Mouse (Mus musculus): ENCODE results near the gene Mef2b. TPM values are rescaled to one million over a fixed set of nuclear protein-coding genes. Genes with fewer than 3 reads are reported as not detected.

Mef2b gene
- polyA plus RNA-seq (2012; fragmentation: generic; extraction: Trizol): 0.05 TPM
- long read RNA-seq, experiment 1, partial matches to known transcripts: 1 of 4 reads
- long read RNA-seq, experiment 1, other reads (novel, unspliced or antisense): 3 of 4 reads
- long read RNA-seq, experiment 2: 0 reads

DNA sequence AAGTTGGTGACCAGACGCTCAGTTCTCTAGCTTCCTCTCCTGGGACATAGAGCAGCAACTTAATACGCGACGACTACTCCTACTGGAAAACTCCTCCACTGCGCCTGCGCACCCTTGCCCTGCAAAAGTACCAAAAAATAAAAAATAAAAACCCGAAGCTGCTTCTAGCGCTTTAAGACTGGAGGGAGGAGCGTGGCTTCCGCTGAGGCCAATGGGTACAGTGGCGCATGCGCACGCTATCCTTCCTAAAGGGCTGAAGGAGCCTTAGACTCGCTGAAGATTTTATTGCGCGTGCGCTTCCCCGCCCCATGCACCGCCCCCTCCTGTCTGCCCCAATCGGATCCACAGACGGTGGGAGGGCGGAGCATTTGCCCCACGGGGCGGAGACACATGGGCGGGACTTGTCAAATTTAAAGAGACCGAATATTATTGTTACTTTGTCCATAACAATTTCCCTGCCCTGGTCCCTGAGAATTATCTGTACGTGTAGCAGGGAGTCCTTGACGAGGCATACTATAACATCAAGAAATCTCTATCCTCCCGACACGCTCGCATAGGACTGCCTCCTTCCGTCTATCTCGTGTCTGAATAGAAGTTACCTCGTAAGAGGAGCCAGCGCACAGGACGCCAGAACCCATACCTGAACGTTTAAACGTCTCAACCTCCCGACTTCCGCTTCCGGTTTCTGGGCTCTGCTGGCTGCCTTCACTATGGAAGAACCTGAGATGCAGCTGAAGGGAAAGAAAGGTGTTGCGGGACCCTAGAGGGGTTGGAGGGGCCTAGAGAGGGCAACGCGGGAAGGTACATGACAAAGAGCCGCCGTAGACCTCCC is at the start of gene Mef2b, which contains the start of the genes Rfxank and Borcs8:
Gene Mef2b, plus strand, starts transcription at position 686 of the 832 bp plus-strand sequence.
Gene Rfxank, minus strand, starts transcription at position 129 of the 832 bp plus-strand sequence.
Gene Borcs8, plus strand, starts transcription at position 474 of the 832 bp plus-strand sequence.
- H3K79me3 ChIP-seq (ENCODE audit: low read depth): peaks cover 7% of the 10 kb centered on the region
- H3K79me2 ChIP-seq (ENCODE audit: control insufficient read depth, insufficient read depth): peaks cover 13% of the 10 kb centered on the region
- TF ChIP-seq MYOD1 (IDR thresholded peaks at IDR 0.05; ENCODE audit: control insufficient read depth, insufficient read length, low read depth): no peak
- peak; percentile 43 for TF ChIP-seq MAX (IDR thresholded peaks at IDR 0.05)
- TF ChIP-seq CEBPB (IDR thresholded peaks at IDR 0.05; ENCODE audit: low read depth): no peak
- no peak for TF ChIP-seq CTCF (IDR thresholded peaks at IDR 0.05; ENCODE audit: control insufficient read depth, insufficient read depth, insufficient read length)
- TF ChIP-seq FOSL1 (IDR thresholded peaks at IDR 0.05; ENCODE audit: insufficient read depth, low read length, poor library complexity, severe bottlenecking): no peak
- TF ChIP-seq USF1 (IDR thresholded peaks at IDR 0.05; ENCODE audit: low read depth): no peak
- no peak for TF ChIP-seq MYOG (IDR thresholded peaks at IDR 0.05; ENCODE audit: control insufficient read depth, extremely low read depth, insufficient read length)
- no peaks in the 10 kb centered on the region for H3K27me3 ChIP-seq (ENCODE audit: control insufficient read depth, insufficient read depth, insufficient read length)
- H3ac ChIP-seq (ENCODE audit: control insufficient read depth, insufficient read length, low read depth): peak within 1 kb of the TSS; percentile 93
- peaks cover 9% of the 10 kb centered on the region for H3K36me3 ChIP-seq (ENCODE audit: control insufficient read depth, insufficient read depth)
- peak within 1 kb of the TSS; percentile 78 for H3K4me3 ChIP-seq (ENCODE audit: insufficient read depth, poor library complexity, severe bottlenecking)

DNA sequence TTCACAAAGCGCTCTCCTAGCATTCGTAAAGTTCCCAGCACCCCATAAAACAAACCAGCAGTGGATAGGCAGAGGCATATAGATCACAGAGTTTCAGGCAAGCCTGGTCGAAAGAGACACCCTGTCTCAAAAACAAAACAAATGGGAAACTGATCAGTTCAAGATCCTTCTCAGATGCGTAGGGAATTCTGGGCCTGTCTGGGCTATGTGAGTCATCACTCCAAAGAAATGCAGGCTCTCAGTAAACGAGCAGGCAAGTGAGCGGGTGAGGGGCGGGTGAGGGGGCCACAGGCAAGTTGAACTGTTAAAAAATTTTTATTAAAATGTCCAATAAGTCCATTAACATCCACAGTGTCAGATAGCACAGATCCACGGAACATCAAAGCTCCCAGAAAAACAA is 46.7 kb upstream of the Mef2b start:
- no peak overlapping the region for H3ac ChIP-seq (ENCODE audit: control insufficient read depth, insufficient read length, low read depth)
- no peak for TF ChIP-seq CEBPB (IDR thresholded peaks at IDR 0.05; ENCODE audit: low read depth)
- no peak for TF ChIP-seq MAX (IDR thresholded peaks at IDR 0.05)
- no peak for TF ChIP-seq MYOD1 (IDR thresholded peaks at IDR 0.05; ENCODE audit: control insufficient read depth, insufficient read length, low read depth)
- TF ChIP-seq MYOG (IDR thresholded peaks at IDR 0.05; ENCODE audit: control insufficient read depth, extremely low read depth, insufficient read length): no peak
- no peak for TF ChIP-seq FOSL1 (IDR thresholded peaks at IDR 0.05; ENCODE audit: insufficient read depth, low read length, poor library complexity, severe bottlenecking)
- TF ChIP-seq USF1 (IDR thresholded peaks at IDR 0.05; ENCODE audit: low read depth): no peak
- TF ChIP-seq CTCF (IDR thresholded peaks at IDR 0.05; ENCODE audit: control insufficient read depth, insufficient read depth, insufficient read length): no peak
- no peak overlapping the region for H3K4me3 ChIP-seq (ENCODE audit: insufficient read depth, poor library complexity, severe bottlenecking)
- no peaks in the 10 kb centered on the region for H3K79me2 ChIP-seq (ENCODE audit: control insufficient read depth, insufficient read depth)
- H3K79me3 ChIP-seq (ENCODE audit: low read depth): no peaks in the 10 kb centered on the region
- peaks cover 47% of the 10 kb centered on the region for H3K27me3 ChIP-seq (ENCODE audit: control insufficient read depth, insufficient read depth, insufficient read length)
- H3K36me3 ChIP-seq (ENCODE audit: control insufficient read depth, insufficient read depth): no peaks in the 10 kb centered on the region

DNA sequence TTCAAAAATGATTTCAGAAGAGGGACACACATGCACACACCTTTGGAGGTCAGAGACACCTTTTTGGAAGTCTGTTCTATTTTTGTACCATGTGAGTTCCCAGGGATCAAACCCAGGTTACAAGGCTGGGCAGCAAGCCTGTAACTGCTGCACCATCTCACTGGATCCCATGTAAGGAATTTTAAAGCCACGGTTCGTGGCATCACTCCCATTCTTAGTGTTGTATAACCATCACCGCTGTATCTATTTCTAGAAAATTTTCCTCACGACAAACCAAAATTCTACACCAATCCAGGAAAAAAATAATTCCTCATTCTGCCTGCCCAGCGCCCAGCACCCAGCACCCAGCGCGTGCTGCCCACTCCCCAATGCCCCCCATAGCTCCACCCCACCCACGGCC is 40.2 kb upstream of the Mef2b start:
- H3K27me3 ChIP-seq (ENCODE audit: control insufficient read depth, insufficient read depth, insufficient read length): peaks cover 40% of the 10 kb centered on the region
- no peak overlapping the region for H3K4me3 ChIP-seq (ENCODE audit: insufficient read depth, poor library complexity, severe bottlenecking)
- H3K79me3 ChIP-seq (ENCODE audit: low read depth): no peaks in the 10 kb centered on the region
- H3K79me2 ChIP-seq (ENCODE audit: control insufficient read depth, insufficient read depth): no peaks in the 10 kb centered on the region
- no peak overlapping the region for H3ac ChIP-seq (ENCODE audit: control insufficient read depth, insufficient read length, low read depth)
- no peaks in the 10 kb centered on the region for H3K36me3 ChIP-seq (ENCODE audit: control insufficient read depth, insufficient read depth)
- no peak for TF ChIP-seq MYOG (IDR thresholded peaks at IDR 0.05; ENCODE audit: control insufficient read depth, extremely low read depth, insufficient read length)
- no peak for TF ChIP-seq MYOD1 (IDR thresholded peaks at IDR 0.05; ENCODE audit: control insufficient read depth, insufficient read length, low read depth)
- TF ChIP-seq MAX (IDR thresholded peaks at IDR 0.05): no peak
- no peak for TF ChIP-seq FOSL1 (IDR thresholded peaks at IDR 0.05; ENCODE audit: insufficient read depth, low read length, poor library complexity, severe bottlenecking)
- TF ChIP-seq CTCF (IDR thresholded peaks at IDR 0.05; ENCODE audit: control insufficient read depth, insufficient read depth, insufficient read length): no peak

DNA sequence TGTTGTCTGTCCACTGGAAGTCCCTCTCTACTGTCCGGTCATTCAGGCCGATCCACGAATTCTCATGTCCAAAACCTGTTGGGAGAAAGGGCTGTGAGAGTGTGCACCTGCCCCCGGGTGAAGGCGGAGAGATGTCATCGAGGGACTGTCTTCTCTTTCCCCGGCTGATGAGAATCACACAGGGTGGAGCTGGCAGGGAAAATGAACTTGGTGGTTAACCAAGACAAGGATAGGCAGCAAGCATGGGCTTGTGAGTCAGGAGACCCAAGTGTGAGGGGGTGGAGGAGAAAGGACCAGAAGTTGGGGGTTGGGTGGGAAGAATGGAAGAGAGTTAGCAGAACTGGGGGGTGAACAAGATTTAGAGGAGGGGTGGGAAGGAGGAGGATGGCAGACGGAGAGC is 39.3 kb upstream of the Mef2b start:
- H3K79me2 ChIP-seq (ENCODE audit: control insufficient read depth, insufficient read depth): no peaks in the 10 kb centered on the region
- no peak for TF ChIP-seq FOSL1 (IDR thresholded peaks at IDR 0.05; ENCODE audit: insufficient read depth, low read length, poor library complexity, severe bottlenecking)
- TF ChIP-seq MYOG (IDR thresholded peaks at IDR 0.05; ENCODE audit: control insufficient read depth, extremely low read depth, insufficient read length): no peak
- no peak for TF ChIP-seq CTCF (IDR thresholded peaks at IDR 0.05; ENCODE audit: control insufficient read depth, insufficient read depth, insufficient read length)
- no peak for TF ChIP-seq USF1 (IDR thresholded peaks at IDR 0.05; ENCODE audit: low read depth)
- TF ChIP-seq CEBPB (IDR thresholded peaks at IDR 0.05; ENCODE audit: low read depth): no peak
- no peak for TF ChIP-seq MAX (IDR thresholded peaks at IDR 0.05)
- TF ChIP-seq MYOD1 (IDR thresholded peaks at IDR 0.05; ENCODE audit: control insufficient read depth, insufficient read length, low read depth): no peak
- H3K27me3 ChIP-seq (ENCODE audit: control insufficient read depth, insufficient read depth, insufficient read length): peaks cover 36% of the 10 kb centered on the region
- H3K79me3 ChIP-seq (ENCODE audit: low read depth): no peaks in the 10 kb centered on the region
- no peak overlapping the region for H3K4me3 ChIP-seq (ENCODE audit: insufficient read depth, poor library complexity, severe bottlenecking)
- H3ac ChIP-seq (ENCODE audit: control insufficient read depth, insufficient read length, low read depth): no peak overlapping the region
- H3K36me3 ChIP-seq (ENCODE audit: control insufficient read depth, insufficient read depth): no peaks in the 10 kb centered on the region

DNA sequence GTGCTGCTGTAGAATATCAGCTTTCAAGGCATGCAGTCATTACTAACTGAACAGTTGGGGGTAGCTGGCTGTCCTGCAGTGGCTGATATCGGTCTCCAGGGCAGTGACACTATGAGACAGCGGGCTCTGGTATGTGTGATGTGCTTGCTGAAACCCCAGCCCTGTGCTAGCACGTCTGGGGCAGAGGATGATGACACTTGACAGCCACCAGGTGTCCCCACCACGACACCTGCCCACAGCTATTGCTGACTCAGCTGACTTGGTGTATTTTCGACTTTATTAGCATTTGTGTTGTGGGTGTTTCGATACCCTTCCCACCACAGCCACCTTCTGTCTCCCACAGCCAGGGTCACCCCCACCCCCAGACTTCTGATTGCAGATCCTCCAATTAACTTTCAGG is 35.0 kb upstream of the Mef2b start:
- TF ChIP-seq CTCF (IDR thresholded peaks at IDR 0.05; ENCODE audit: control insufficient read depth, insufficient read depth, insufficient read length) (peak; percentile 20), MAX (IDR thresholded peaks at IDR 0.05) (no peak), MYOG (IDR thresholded peaks at IDR 0.05; ENCODE audit: control insufficient read depth, extremely low read depth, insufficient read length) (no peak), CEBPB (IDR thresholded peaks at IDR 0.05; ENCODE audit: low read depth) (no peak), FOSL1 (IDR thresholded peaks at IDR 0.05; ENCODE audit: insufficient read depth, low read length, poor library complexity, severe bottlenecking) (no peak)
- no peaks in the 10 kb centered on the region for H3K79me2 ChIP-seq (ENCODE audit: control insufficient read depth, insufficient read depth)
- no peaks in the 10 kb centered on the region for H3K79me3 ChIP-seq (ENCODE audit: low read depth)
- no peaks in the 10 kb centered on the region for H3K36me3 ChIP-seq (ENCODE audit: control insufficient read depth, insufficient read depth)
- H3K27me3 ChIP-seq (ENCODE audit: control insufficient read depth, insufficient read depth, insufficient read length): peaks cover 47% of the 10 kb centered on the region
- no peak overlapping the region for H3K4me3 ChIP-seq (ENCODE audit: insufficient read depth, poor library complexity, severe bottlenecking)
- no peak overlapping the region for H3ac ChIP-seq (ENCODE audit: control insufficient read depth, insufficient read length, low read depth)

Data from C2C12 (cell line).